Mouse (Mus musculus): ENCODE measurements at regions not wholly inside any gene's neighbourhood (a gene's known extent, or its start where the extent isn't known, plus 50 kb on each side); places are given as distances from the start of the nearest gene placed in this dataset.
"Not testable (repeated sequence)": the region's sequence is repeated elsewhere in the genome, so short reads cannot be mapped to it uniquely, and the experiment has no call there.

- DNase-seq, result no peak
Measured at GRCm38 (mm10) chr1:12574274-12574673, 1160.4 kb downstream of the A830018L16Rik start.

GRCm38 (mm10) chr1:12577027-12577703 is 1163.3 kb downstream of the A830018L16Rik start:
- no peak for DNase-seq

- no peak for DNase-seq
Measured at GRCm38 (mm10) chr1:12577978-12578377, 1164.1 kb downstream of the A830018L16Rik start.

GRCm38 (mm10) chr1:12583012-12583411 is 1169.1 kb downstream of the A830018L16Rik start:
- peak in 1 of 2 experiments; percentile 3 for DNase-seq

GRCm38 (mm10) chr1:12586981-12587380 is 1173.1 kb downstream of the A830018L16Rik start:
- DNase-seq, result not testable (repeated sequence)

- no peak for DNase-seq
Measured at GRCm38 (mm10) chr1:12612102-12612501, 1198.2 kb downstream of the A830018L16Rik start.

GRCm38 (mm10) chr1:12615303-12615702 is 1201.4 kb downstream of the A830018L16Rik start:
- no peak for DNase-seq

GRCm38 (mm10) chr1:12615733-12616481 is 1202.0 kb downstream of the A830018L16Rik start:
- DNase-seq, result no peak

- DNase-seq, result no peak
Measured at GRCm38 (mm10) chr1:12619981-12620380, 1206.1 kb downstream of the A830018L16Rik start.

- DNase-seq, result no peak
Measured at GRCm38 (mm10) chr1:12620825-12621224, 1206.9 kb downstream of the A830018L16Rik start.

GRCm38 (mm10) chr1:12623158-12623557 is 1209.3 kb downstream of the A830018L16Rik start:
- DNase-seq, result no peak

- no peak for DNase-seq
Measured at GRCm38 (mm10) chr1:12633049-12633448, 1219.1 kb downstream of the A830018L16Rik start.

GRCm38 (mm10) chr1:12636326-12637147 is 1222.6 kb downstream of the A830018L16Rik start:
- DNase-seq, result no peak

- DNase-seq, result no peak
Measured at GRCm38 (mm10) chr1:12640983-12641382, 1227.1 kb downstream of the A830018L16Rik start.

Data from kidney, postnatal 4 days (tissue).